Mouse (Mus musculus): ENCODE data around the gene Rpgrip1l.

Rpgrip1l gene

DNA sequence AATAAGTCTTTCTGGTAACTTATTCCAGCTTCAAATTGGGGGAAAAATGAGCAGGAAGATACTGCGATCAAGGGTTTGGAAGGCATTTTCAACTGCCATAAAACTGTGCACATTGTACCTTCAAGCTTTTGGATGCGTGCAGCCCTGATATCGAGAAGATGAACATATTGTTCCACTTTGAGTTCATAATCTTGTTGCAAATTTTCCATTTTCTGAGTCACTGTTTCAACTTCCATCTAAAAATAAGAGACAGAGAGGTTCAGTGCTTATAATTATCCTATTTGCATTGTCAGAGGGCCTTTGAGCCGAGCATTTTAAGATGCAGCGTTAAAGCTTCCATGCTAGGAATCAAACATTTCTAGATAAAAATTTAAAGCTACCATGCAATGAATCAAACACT lies 39.6 kb downstream of the Rpgrip1l start:
- DNase-seq (ENCODE audit: low spot score) = no peak

DNA sequence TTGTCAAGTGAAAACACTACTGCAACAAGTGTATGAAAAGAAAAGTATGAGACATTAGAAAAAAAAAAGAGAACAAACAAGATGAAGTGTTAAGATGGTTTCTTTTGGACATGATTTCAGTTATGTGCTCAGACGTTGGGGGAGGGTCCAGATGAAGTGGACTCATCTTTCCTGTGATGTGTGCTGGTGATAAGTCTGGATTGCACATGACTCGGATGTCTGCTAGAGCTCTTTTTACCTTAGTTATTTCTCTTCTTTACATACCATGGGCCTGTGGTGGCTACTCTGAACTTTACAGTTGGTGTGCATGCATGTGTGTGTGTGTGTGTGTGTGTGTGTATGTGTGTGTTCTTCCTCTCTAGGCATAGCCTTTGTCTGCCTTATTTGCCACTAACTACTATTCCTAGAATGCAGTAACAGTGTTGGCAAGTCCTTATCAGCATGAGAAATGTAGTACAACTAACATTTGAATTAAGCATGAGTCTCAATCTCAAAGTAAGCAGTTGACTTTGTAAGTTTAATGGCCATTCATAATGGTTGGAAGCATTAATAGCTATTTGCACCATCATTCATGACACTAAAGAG lies 43.6 kb downstream of the Rpgrip1l start:
- DNase-seq (ENCODE audit: low spot score) = no peak

DNA sequence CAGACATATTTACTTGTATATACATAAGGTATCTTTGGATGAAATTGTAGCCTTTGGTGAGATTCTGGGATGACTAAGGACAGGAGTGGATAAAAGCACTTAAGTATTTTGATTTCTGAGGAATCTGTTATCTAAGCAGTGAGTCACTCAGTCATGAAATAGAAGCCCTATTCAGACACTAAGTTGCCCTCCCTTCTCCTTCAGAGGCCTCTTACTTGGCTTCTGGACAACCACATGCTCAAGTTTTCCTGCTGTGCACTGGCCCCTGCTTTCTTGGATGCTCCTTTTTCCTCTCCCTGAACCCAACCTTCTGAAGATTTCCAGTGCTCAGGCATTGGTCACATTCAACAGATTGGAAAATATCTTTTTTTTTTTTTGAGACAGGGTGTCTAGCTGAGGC lies 48.5 kb downstream of the Rpgrip1l start:
- DNase-seq (ENCODE audit: low spot score) = no peak

DNA sequence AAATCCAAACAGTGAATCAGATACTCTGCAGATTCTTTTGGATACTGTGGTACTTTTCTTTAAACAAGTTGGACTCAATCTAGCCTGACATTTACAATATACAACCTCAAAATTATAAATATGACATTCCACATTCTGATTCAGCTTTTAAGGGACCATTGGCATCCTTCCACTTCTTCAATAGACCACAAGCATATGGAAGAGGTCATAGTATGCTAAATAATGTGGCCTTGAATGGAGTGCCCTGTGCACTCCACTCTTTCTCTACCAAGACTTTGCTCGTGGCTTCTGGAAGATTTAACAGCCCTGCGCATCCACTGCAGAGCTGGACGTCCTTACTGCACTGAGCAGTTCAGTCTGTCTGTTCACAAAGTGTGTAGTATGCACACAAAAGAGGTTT lies 49.1 kb downstream of the Rpgrip1l start:
- no peak for DNase-seq (ENCODE audit: low spot score)

DNA sequence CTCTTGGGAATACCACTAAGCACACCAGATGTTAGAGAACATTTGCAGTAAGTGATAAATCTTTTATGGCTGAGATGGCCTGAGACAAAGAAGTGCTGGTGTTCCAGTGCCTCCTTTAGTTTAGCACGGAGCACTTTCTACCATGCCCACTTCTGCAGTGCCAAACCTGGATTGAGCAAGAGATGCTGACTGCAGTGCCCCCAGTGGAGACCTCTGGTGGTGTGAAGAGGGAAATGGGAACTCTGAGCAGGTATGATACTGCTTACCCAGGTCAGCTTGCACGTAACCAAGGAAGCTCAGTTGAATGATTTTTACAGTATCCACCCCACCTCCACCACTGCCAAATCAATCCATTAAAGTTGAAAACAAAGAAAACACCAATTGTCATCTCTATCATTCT lies 51.5 kb downstream of the Rpgrip1l start:
- no peak for DNase-seq (ENCODE audit: low spot score)

DNA sequence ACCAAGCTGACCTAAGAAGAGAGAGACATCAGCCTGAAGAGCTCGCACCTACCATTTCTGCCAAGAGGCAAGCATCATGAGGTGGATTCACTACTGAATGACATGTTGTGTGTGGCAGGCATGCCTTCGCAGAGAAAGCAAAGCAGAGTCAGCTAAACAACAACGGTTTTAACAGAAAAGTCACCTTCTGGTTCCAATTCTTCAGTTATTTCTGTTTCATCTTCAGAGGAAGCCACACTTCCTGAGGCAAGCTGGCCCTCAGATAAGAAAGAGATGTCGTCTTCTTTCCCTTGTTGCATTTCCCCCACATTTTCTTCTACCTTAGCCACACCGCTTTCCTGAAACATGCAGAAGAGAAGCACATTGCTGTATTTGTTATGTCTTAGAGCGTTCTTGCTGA lies 62.1 kb downstream of the Rpgrip1l start:
- DNase-seq (ENCODE audit: low spot score) = no peak

DNA sequence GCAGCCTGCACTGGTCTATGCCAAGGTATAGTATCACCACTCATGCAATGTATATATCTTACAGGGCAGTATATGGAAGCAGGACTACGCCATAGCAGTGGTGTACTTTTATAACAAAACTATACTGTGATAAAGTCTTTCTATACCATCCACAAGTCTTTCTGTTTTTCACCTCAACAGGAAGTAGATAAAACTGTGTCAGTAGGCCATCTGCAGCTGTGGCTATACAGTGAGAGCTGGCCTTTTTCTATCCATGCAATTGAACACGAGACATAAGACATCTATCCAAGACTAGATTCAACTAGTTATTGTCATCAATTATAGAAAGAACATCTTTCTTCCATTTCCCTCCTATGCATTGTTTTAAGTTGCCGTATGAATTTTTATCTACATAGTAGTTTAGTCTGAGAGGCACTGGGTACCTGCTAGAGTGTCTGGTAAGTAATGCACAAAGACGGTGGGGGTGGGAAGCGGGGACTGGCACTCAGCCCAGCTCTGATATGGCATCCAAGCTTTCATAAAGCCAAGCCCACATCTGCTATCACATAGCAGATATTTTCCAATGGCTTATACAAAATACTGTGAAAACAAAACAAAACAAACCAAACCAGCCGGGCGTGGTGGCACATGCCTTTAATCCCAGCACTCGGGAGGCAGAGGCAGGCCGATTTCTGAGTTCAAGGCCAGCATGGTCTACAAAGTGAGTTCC lies 63.1 kb downstream of the Rpgrip1l start:
- no peak for DNase-seq (ENCODE audit: low spot score)

DNA sequence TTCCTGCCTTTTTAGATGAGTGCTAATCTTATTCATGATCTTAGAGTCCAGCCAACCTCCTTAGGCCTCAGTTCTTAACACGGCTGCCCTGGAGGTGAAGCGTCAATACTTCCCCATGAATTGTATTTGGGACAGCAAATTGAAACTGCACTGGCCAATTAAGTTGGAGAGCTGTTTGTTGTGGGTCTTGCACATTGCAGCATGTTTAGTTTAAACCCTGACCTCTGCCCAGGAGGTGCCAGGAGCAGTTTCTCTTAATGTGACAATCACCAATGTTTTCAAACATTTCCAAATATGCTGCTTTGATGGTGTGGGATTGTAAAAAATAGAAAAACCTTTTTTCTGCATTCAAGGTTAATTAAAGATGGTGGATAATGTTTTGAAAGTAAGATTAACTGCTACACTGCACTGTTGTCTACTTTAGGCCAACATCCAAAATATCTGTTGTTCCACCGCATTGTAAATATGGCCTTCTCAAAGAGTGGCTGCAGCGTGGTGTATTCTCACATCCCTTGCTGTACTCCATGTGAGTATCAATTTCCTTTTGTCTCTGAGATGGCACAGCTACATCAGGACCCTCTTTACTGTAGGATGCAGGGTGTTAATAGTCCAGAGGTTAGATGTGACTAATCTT lies 67.1 kb downstream of the Rpgrip1l start:
- no peak for DNase-seq (ENCODE audit: low spot score)

DNA sequence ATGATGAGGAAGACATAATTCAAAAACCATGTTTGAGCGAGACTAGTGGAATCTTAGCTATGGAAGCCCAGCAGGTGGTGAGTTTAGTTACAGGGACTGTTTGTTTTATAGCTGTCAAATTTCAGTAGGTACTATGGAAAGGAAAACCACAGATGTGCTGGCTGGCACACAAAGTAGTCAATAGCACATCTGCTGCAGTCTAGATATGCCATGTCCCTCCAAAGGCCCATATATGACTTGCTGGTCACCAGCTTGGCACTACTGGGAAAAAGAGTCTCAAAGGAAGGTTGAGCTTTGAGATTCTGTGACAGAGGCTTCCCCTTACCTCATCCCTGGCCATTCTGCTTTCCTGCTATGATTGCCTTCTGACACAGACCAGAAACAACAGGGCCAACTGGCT lies 70.3 kb downstream of the Rpgrip1l start:
- no peak for DNase-seq (ENCODE audit: low spot score)

DNA sequence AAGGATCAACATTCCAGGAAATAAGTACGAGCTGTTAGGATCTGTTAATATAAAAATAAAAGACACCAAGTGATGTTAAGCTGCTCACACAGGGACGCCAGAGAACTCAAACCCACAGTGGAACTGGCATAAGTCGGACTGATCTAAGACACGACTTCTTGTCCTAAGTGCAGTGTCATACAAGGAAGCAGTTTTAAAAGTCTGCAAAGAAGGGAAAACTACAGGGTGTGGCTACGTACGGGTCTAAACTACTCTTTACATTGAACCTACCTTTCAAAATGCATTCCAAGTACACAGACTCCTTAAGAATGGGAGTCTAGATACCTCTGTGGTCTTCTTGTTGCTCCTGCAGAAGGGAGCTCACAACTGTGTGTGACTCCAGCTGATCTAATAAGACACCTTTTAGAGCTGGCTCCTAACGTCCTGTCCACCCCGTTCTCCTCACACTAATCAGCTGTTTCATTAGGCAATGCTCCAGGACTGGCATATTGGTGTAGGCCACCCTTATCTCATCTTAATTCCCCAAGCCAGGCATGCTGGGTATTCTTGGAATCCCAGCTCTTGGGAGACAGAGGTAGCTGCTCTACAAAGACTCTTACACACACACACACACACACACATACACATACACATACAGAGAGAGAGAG lies 71.1 kb downstream of the Rpgrip1l start:
- DNase-seq (ENCODE audit: low spot score) = no peak

DNA sequence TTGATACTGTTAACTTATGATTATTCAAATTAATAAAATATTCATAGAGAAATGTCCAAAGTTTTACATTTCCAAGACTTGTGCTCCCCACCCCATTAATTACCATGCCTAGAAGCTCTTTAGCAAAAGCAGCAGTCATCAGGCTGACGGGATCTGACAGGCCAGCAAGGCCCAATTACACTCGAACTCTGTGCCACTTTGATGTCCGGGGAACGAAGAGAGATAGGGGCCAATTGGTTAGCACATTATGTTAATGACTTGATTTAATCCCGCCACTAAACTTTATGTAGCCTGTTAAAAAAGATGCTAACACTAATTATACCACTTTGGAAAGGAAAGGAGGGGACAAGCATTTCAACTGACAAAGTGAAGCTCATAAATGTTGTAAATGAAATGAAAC lies 71.7 kb downstream of the Rpgrip1l start:
- no peak for DNase-seq (ENCODE audit: low spot score)

DNA sequence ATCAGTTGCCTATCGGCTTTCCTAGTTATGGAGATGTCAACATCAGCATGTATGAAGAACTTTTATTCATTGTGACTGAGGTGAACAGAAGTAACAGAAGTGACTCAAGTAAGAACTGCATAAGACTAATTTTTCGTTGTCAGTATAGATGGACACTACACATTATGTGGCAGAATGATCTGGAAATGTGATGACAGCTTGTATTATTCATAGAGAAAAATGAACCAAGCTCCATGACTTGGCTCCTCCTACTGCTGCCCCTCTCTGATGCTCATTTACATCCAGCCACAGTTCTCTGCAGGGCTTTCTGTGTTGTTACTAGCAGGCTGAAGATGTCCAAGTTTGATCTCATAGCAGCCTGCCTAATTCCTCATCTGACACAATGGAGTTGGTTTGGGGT lies 75.9 kb downstream of the Rpgrip1l start:
- no peak for DNase-seq (ENCODE audit: low spot score)

DNA sequence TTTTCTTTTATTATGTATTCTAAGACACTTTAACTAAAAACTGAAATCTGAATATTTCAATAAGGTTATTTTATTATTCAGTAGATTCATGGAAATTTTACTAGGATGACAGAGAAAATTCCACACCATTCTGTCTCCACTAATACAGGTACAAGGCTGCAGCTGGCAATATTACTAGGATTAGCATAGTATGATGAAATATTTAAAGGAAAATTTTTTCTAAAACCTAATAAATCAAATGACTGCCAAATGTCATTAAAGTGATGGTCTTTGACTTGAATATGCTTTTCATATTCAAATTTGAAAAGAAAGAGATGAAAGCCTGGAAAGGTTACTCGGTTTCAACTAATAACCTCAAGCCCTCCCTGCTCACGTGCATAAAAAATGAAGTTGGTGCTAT lies 79.0 kb downstream of the Rpgrip1l start:
- DNase-seq (ENCODE audit: low spot score) = no peak

DNA sequence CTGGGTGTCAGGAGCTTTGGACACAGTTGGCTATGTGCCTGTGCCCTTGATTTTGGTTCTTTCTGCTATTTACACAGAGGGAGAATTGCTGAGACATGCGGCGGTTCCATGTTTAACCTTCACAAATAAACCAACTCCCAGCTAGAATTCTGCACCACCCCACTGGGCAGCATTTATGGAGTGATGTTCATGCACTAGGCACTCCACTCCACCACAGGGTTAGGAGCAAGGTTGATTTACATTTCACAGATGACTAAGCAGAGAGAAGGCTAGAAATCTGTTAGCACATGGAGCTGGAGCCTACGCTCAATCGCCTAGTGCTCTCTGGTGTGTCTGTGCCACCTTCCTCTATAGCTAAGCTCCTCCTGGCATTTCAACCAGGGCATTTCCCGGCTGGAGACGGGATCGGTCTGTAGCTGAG lies 85.6 kb downstream of the Rpgrip1l start:
- no peak for DNase-seq (ENCODE audit: low spot score)

DNA sequence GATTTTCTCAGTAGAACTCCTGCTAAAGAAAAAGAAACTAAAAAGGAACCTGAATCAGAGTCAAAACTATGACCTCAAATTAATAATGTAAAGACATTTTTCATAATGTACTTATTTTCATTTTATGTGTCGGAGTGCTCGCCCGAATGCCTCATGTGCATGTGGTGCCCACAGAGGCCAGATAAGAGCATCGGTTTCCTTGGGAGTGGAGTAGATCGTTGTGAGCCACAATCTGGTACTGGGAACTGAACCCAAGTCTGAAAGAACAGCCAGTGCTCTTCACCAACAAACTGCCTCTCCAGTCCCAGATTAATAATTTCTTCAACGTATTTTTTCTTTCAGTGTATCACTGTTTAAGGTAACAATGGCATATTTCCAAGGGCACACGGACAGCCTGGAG lies 88.8 kb downstream of the Rpgrip1l start:
- no peak for DNase-seq (ENCODE audit: low spot score)

DNA sequence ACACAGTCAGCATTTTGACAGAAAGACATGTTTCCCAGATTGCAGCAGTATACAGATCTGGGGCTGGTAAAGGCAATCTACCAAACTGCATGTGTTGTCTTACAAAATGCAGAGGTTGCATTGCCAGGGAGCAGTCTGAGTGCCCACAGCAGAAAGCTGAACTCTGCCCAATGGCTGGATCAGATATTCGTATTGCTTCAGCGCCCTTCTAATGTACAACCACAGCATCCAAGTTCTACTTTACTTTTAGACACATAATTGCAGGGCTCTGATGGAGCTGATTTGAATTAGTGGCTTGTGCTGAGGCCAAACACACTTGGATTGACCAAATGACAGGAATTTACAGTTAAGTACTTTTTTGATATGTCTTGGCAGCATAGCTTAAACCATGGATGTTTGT lies 91.2 kb downstream of the Rpgrip1l start:
- DNase-seq (ENCODE audit: low spot score) = no peak

DNA sequence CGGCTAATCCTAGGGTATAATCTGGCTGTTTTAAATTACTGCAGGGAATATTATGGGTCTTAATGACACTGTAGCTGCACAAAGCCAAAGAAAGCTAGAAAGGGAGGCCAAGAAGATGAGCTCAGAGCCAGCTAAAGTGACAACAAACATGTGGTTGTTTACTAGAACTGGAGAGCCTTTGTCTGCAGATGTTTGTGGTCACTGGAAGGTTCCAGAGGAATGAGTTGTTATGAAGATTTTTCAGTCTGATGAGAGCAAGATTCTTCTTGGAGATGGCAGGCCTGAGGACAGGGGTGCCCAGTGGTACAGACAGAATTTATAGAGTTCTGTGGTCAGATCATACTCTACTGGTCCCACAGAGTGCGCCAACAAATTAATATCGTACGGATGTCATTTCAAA lies 94.8 kb downstream of the Rpgrip1l start:
- no peak for DNase-seq (ENCODE audit: low spot score)

DNA sequence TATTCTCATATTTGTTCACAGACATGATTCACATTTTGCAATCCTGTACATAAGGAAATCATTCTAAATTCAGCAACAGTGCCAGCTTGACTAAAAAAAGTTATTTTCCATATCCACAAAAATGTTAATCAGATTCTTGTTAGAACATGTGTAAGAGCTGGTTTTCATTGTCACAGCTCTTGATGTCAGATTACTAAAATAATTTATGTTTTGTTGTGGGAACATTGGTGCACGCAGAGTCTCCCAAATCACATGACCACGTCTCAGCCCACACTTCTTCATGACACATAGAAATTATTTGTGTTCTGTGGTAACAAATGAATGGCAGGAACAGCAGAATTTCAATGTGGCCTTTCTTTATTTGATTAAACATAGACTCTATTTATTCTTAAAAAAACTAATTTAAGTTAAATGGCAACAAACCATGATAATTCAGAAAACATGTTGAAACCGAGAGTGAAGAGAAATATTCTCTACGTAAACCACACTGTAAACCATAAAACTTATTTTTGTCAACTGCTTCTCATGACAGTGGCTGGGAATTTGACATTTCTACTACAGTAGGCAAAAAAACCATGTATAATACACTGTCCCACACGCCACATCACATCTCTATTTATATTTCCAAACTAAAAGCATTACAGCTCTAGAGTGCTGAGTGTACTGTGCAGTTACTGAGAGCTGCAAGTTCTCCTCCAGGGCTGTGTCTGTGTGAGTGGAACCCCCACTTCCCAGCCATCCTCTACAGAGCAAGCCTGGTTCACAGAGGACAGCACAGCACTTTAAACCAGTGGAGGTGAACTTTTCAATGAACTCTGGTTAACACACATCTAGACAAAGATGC lies 95.8 kb downstream of the Rpgrip1l start:
- no peak for DNase-seq (ENCODE audit: low spot score)

DNA sequence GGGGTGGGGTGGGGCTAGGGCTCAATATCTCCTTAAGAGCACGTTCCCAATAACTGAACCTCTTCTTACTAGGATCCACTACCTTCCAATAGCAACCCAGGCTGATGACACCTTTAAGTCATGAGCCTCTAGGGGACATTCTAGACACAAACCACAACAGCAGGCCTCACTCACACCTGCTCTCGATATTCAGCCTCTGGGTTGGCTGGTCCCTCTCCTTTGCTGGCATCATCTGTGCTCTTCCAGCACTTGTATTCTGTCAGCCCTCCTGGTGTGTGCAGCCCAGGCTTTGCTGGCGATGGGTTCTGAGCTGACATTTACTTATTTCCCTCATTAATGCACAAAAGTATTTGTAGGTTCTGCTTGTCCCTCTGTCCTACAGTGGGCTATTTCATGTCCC lies 98.8 kb downstream of the Rpgrip1l start:
- no peak for DNase-seq (ENCODE audit: low spot score)

DNA sequence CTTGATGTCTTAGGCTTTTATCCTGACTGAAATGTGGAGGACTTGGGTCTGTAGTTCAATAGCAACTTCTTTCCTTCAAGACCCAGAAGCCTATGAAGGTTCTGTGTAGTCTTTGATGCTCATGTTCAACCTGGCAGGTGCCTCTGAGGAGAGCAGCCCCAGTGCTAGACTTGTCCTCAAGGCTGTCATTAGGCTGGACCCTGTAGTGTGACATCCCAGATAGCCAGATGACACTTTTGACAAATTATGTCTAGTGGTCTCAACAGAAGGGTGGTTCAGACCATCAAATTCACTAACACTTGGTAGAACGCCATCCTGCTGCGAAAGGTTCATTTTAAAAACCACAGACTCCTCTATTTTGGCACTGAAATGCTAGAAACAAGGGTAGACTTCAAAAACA lies 100.1 kb downstream of the Rpgrip1l start:
- DNase-seq (ENCODE audit: low spot score) = no peak

DNA sequence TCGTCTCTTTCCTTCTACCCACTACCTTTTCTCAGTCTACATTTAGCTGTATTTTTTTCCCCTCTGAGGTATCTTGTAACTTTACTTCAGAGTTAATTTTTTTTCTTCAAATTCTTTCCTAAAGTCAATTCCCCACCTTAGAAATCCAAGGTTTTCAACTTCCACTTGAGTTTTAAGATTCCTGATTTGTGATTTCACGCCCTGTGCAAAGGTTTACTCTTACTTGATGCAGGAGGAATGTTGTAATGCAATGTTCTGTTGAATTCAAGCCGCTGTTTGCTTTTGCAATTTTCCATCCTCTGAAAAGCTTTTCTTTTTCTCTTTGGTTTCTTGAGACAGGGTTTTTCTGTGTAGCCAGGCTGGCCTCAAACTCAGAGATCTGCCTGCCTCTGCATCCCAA lies 103.4 kb downstream of the Rpgrip1l start:
- DNase-seq (ENCODE audit: low spot score) = no peak

DNA sequence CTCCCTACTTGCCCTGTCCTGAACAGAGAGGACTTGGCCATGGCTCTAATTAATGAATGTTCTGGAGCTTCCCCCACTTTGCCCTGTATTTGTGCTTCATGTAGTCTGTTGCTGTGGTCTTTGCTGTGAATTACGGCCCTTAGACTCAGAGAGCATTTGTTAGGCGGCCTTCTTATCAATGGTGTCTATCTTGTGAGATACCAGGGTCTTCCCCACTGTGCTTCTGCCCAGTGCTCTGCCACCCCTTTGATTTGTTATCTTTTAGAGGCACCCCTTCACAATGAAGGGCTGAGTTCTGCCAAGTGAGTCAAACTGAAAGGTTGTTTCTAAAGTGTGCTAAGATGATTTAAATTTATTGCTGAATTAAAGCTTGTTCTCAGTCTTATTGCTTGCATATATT lies 105.4 kb downstream of the Rpgrip1l start:
- DNase-seq (ENCODE audit: low spot score) = no peak

Data from testis, postnatal 14 days (tissue).